Mouse (Mus musculus): ENCODE results near the gene Siglece. TPM values are rescaled to one million over a fixed set of nuclear protein-coding genes. Genes with fewer than 3 reads are reported as not detected.
"Not testable (repeated sequence)": the region's sequence is repeated elsewhere in the genome, so short reads cannot be mapped to it uniquely, and the experiment has no call there.

The Siglece gene
- 0.36 and 0.52 TPM in 2 replicates for polyA plus RNA-seq (2016; fragmentation: Nextera tagmentation; extraction: Ambion mirVana)

GRCm38 (mm10) chr7:43660002-43660401 is at the start of gene Siglece:
TSS of gene Siglece (minus strand) at chr7:43660161.
- H3K27ac ChIP-seq, result no peak within 1 kb of the TSS
- H3K4me1 ChIP-seq (replicated peaks), result no peaks in the 10 kb centered on the region
- no peak for DNase-seq (ENCODE audit: low spot score)
- H3K36me3 ChIP-seq, result no peaks in the 10 kb centered on the region
- no peaks in the 10 kb centered on the region for H3K9me3 ChIP-seq
- no peaks in the 10 kb centered on the region for H3K27me3 ChIP-seq (ENCODE audit: insufficient read depth, poor library complexity, severe bottlenecking)
- H3K4me3 ChIP-seq, result no peak within 1 kb of the TSS
- 77% methylated on average over 1 of the region's 1 CpGs for WGBS

DNA sequence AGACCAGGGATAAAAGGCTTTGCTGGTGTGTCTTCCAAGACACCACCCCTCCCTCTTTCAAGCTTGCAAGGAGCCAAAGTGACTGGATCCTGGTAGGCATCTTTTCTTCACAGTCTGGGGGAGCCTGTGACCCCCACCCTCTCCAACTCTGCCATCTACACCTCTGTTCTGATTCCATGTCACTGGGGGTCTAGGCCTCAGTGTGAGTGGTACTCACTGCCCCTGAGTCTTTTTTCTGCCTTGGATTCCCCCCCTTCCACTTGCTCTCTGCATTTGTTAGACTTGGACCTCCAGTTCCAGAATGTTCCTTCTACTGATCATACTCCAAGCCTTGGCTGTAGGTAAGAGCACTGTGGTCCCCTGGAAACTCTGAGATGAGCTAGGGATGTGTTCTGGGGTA is 30.2 kb upstream of the Siglece start, which contains the start of gene Klk14:
Gene Klk14, plus strand, starts transcription at position 301 of the 400 bp plus-strand sequence.
- Histone ChIP-seq H3K9me3 (peaks cover 2% of the 10 kb centered on the region; the same call in 1 of the 2 replicates), H3K36me3 (no peaks in the 10 kb centered on the region), H3K4me3 (no peak within 1 kb of the TSS), H3K27me3 (ENCODE audit: insufficient read depth, poor library complexity, severe bottlenecking) (no peaks in the 10 kb centered on the region), H3K4me1 (replicated peaks) (no peaks in the 10 kb centered on the region), H3K27ac (no peak within 1 kb of the TSS)
- DNase-seq (ENCODE audit: low spot score), result no peak

DNA sequence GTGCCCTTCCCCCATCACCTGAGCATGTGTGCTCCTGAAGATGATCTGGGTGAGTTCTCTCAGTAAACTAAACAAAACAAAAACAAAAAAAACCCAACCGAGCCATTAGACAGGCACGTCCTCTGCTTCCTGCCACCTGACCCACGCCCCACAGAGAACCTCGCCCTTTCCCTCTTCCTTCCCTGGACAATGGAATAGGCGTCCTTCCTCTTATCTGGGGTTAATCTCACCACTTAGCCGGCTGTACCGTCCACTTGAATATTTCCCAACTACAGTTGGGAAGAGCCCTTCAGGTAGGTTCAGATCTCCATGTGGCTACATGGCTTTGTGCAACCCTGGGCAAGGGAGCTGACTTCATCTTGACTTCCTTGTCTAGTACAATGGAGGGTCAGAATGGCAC is 25.1 kb upstream of the Siglece start:
- Histone ChIP-seq H3K4me3 (no peak overlapping the region), H3K27ac (no peak overlapping the region)
- 79% methylated on average over 7 of the region's 7 CpGs for WGBS

GRCm38 (mm10) chr7:43682511-43682910 is 22.6 kb upstream of the Siglece start:
- H3K36me3 ChIP-seq, result peaks cover 11% of the 10 kb centered on the region
- WGBS, result 22% methylated on average over 1 of the region's 1 CpGs
- not testable (repeated sequence) for H3K27me3 ChIP-seq (ENCODE audit: insufficient read depth, poor library complexity, severe bottlenecking); H3K4me3 ChIP-seq; H3K9me3 ChIP-seq; DNase-seq (ENCODE audit: low spot score); H3K27ac ChIP-seq; H3K4me1 ChIP-seq (replicated peaks)

More for the DNA sequence above, 25.1 kb upstream of the Siglece start:
- H3K4me1 ChIP-seq (replicated peaks), result no peaks in the 10 kb centered on the region
- no peaks in the 10 kb centered on the region for H3K36me3 ChIP-seq
- H3K9me3 ChIP-seq, result peaks cover 2% of the 10 kb centered on the region; the same call in 1 of the 2 replicates
- no peak for DNase-seq (ENCODE audit: low spot score)
- H3K27me3 ChIP-seq (ENCODE audit: insufficient read depth, poor library complexity, severe bottlenecking), result no peaks in the 10 kb centered on the region

- WGBS, result 20% methylated on average over 5 of the region's 5 CpGs
- no peak overlapping the region for H3K27ac ChIP-seq
- H3K9me3 ChIP-seq, result peaks cover 18% of the 10 kb centered on the region; the same call in 1 of the 2 replicates
- peak; percentile 68 for DNase-seq (ENCODE audit: low spot score)
- no peaks in the 10 kb centered on the region for H3K4me1 ChIP-seq (replicated peaks)
- no peak overlapping the region for H3K4me3 ChIP-seq
- H3K27me3 ChIP-seq (ENCODE audit: insufficient read depth, poor library complexity, severe bottlenecking), result no peaks in the 10 kb centered on the region
- H3K36me3 ChIP-seq, result peaks cover 27% of the 10 kb centered on the region
Observed at GRCm38 (mm10) chr7:43680960-43681359, 21.0 kb upstream of the Siglece start.

DNA sequence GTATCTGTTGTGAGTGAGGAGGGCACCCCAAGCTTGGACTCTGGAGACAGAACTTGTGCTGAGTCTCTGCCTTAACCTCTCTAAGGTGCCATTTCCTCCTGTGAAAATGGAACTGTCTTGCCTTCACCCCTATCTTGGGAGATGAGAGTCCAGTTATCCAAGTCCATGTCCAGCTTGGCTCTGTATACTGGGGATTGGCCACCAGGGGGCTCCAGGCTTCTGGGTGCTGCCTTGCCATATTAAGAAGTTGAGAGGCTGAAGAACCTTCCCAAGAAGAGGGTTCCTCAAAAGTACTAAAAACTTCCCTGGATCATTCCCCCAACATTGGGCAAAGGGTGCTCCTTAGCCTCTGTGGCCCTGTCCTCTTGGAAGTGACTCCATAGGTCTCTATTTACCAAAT is 18.6 kb upstream of the Siglece start:
- H3K27me3 ChIP-seq (ENCODE audit: insufficient read depth, poor library complexity, severe bottlenecking), result no peaks in the 10 kb centered on the region
- peak; percentile 41 for DNase-seq (ENCODE audit: low spot score)
- no peak overlapping the region for H3K27ac ChIP-seq
- peaks cover 23% of the 10 kb centered on the region; the same call in 1 of the 2 replicates for H3K9me3 ChIP-seq
- H3K4me3 ChIP-seq, result no peak overlapping the region
- H3K36me3 ChIP-seq, result peaks cover 44% of the 10 kb centered on the region
- H3K4me1 ChIP-seq (replicated peaks), result no peaks in the 10 kb centered on the region

GRCm38 (mm10) chr7:43675091-43675490 is 15.1 kb upstream of the Siglece start:
- Histone ChIP-seq H3K4me1 (replicated peaks) (peaks cover 13% of the 10 kb centered on the region), H3K27me3 (ENCODE audit: insufficient read depth, poor library complexity, severe bottlenecking) (no peaks in the 10 kb centered on the region), H3K9me3 (peaks cover 23% of the 10 kb centered on the region; the same call in 1 of the 2 replicates), H3K4me3 (no peak overlapping the region), H3K27ac (no peak overlapping the region), H3K36me3 (peaks cover 44% of the 10 kb centered on the region)
- 91% methylated on average over 32 of the region's 32 CpGs for WGBS
- no peak for DNase-seq (ENCODE audit: low spot score)

- peak overlapping the region; percentile 90 for H3K27ac ChIP-seq
- H3K36me3 ChIP-seq, result peaks cover 35% of the 10 kb centered on the region
Observed at GRCm38 (mm10) chr7:43672581-43673260, 12.8 kb upstream of the Siglece start.

DNA sequence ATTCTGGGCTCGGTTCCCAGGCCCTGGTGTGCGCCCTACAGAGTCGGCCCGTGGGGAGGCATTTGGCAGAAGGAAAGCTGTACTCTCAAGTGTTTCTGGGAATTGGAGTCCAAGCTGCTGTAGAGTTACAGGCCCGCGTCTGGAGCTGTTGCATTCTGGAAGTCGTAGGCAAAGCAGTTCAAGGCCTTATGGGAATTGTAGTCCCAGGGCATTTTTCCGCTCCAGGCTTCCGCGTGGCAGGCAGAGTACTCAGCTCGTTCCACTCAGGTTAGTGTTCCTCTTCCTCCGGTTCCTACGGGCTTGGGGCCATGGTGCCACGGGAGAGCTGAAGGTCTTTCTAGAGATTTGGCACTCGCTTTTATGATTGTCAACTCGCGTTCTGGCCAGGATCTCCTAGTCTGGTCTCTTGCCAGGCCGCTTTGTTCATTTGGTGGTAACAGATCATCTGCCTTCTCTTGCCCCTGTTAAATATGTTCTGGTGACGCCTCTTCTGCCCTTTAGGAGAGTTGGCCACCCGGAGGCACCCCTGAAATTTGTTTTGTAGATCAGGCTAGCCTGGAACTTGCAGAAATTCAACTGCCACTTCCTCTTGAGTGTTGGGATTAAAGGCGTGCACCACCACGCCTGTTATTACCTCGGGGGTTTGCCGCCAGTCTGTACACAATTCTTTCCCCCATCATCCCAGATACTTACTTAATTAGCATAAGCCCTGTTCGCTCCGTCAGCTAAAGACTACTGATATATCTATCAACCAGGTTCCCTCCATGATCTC is 12.0 kb upstream of the Siglece start, which contains the start of gene Ctu1:
Gene Ctu1, plus strand, starts transcription at position 208 of the 772 bp plus-strand sequence.
- H3K27ac ChIP-seq, result peak within 1 kb of the TSS; percentile 90
- H3K27me3 ChIP-seq (ENCODE audit: insufficient read depth, poor library complexity, severe bottlenecking), result no peaks in the 10 kb centered on the region
- H3K36me3 ChIP-seq, result peaks cover 28% of the 10 kb centered on the region
- H3K4me3 ChIP-seq, result peak within 1 kb of the TSS; percentile 75
- WGBS, result under 1% methylated on average over 26 of the region's 26 CpGs
- DNase-seq (ENCODE audit: low spot score), result peak; percentile 82
- H3K4me1 ChIP-seq (replicated peaks), result peaks cover 13% of the 10 kb centered on the region
- peaks cover 11% of the 10 kb centered on the region; the same call in 1 of the 2 replicates for H3K9me3 ChIP-seq

More at GRCm38 (mm10) chr7:43672581-43673260, 12.8 kb upstream of the Siglece start:
- H3K4me1 ChIP-seq (replicated peaks), result peaks cover 13% of the 10 kb centered on the region
- peak; percentile 24 for DNase-seq (ENCODE audit: low spot score)
- H3K27me3 ChIP-seq (ENCODE audit: insufficient read depth, poor library complexity, severe bottlenecking), result no peaks in the 10 kb centered on the region
- 20% methylated on average over 10 of the region's 10 CpGs for WGBS
- H3K9me3 ChIP-seq, result peaks cover 18% of the 10 kb centered on the region; the same call in 1 of the 2 replicates
- H3K4me3 ChIP-seq, result peak overlapping the region; percentile 75

GRCm38 (mm10) chr7:43671064-43671808 is 11.3 kb upstream of the Siglece start:
- H3K4me1 ChIP-seq (replicated peaks), result peaks cover 13% of the 10 kb centered on the region
- peak overlapping the region; percentile 75 for H3K4me3 ChIP-seq
- H3K27me3 ChIP-seq (ENCODE audit: insufficient read depth, poor library complexity, severe bottlenecking), result no peaks in the 10 kb centered on the region
- peak overlapping the region; percentile 90 for H3K27ac ChIP-seq
- 67% methylated on average over 11 of the region's 11 CpGs for WGBS
- peaks cover 5% of the 10 kb centered on the region; the same call in 1 of the 2 replicates for H3K9me3 ChIP-seq
- DNase-seq (ENCODE audit: low spot score), result no peak
- H3K36me3 ChIP-seq, result peaks cover 20% of the 10 kb centered on the region

DNA sequence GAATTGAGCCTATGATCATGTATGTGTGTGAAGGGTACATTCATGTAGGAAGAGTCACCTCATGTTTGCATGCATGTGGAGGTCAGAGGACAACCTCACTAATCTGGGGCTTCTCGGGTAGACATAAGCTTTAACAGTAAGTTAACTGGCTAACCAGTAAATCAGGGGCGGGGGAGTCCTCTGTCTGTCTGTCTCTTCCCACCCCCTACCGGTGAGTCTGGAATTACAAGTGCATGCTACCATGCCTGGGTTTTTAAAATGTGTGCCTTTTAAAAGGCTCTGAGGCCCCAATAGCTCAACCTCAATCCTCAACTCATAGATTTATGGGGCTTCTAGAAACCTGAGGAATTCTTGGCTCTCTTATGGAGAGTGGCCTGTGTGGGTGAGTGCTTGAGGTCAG is 8.6 kb upstream of the Siglece start:
- peak; percentile 14 for DNase-seq (ENCODE audit: low spot score)
- Histone ChIP-seq H3K27me3 (ENCODE audit: insufficient read depth, poor library complexity, severe bottlenecking) (no peaks in the 10 kb centered on the region), H3K9me3 (no peaks in the 10 kb centered on the region), H3K27ac (no peak overlapping the region), H3K4me3 (no peak overlapping the region), H3K4me1 (replicated peaks) (peaks cover 13% of the 10 kb centered on the region), H3K36me3 (no peaks in the 10 kb centered on the region)
- WGBS, result 21% methylated on average over 3 of the region's 3 CpGs

GRCm38 (mm10) chr7:43667221-43667620 is 7.3 kb upstream of the Siglece start:
- H3K27ac ChIP-seq; H3K4me3 ChIP-seq; H3K36me3 ChIP-seq; H3K27me3 ChIP-seq (ENCODE audit: insufficient read depth, poor library complexity, severe bottlenecking); H3K9me3 ChIP-seq; DNase-seq (ENCODE audit: low spot score); H3K4me1 ChIP-seq (replicated peaks): not testable (repeated sequence)
- 84% methylated on average over 4 of the region's 4 CpGs for WGBS

Data from hindbrain, embryonic 10.5 days (tissue).